Mouse (Mus musculus) liver, embryonic 11.5 days (tissue): Measurements from ENCODE around the gene Olfr462. TPM values are rescaled to one million over a fixed set of nuclear protein-coding genes. Genes with fewer than 3 reads are reported as not detected.

Experiments used
- ATAC-seq: fragments of 200-750 bp; cut with Nextera tagmentation; replicated peaks from 2 replicates; pipeline ENCODE4 v1.8.0; 2017; ENCODE audit warnings: moderate number of reproducible peaks, mild to moderate bottlenecking, moderate TSS enrichment, moderate library complexity; ENCODE audit not compliant: low FRiP score
- DNase-seq: peaks from one replicate; pipeline ENCODE4 v3.0.0-alpha.2; 2017; ENCODE audit warnings: low spot score
- H3K27ac ChIP-seq: fragments of 300-500 bp; sonication (generic); 2 replicates; pipeline ENCODE4 v1.5.1; 2014; ENCODE audit warnings: mild to moderate bottlenecking, low read depth, low read length, control low read depth
- H3K27me3 ChIP-seq: fragments of 300-500 bp; sonication (generic); replicated peaks from 2 replicates; pipeline ENCODE4 v1.6.1; 2014; ENCODE audit warnings: low read length, mixed read lengths; ENCODE audit not compliant: control insufficient read depth, insufficient read depth
- H3K36me3 ChIP-seq: fragments of 300-500 bp; sonication (generic); 2 replicates; pipeline ENCODE4 v1.6.1; 2014; ENCODE audit warnings: mild to moderate bottlenecking, low read length, moderate library complexity, mixed read lengths; ENCODE audit not compliant: control insufficient read depth, insufficient read depth
- H3K4me1 ChIP-seq: fragments of 300-500 bp; sonication (generic); replicated peaks from 2 replicates; pipeline ENCODE4 v1.6.1; 2014; ENCODE audit warnings: low read length, mixed read lengths; ENCODE audit not compliant: control insufficient read depth, insufficient read depth
- H3K4me2 ChIP-seq: fragments of 300-500 bp; sonication (generic); 2 replicates; pipeline ENCODE4 v1.6.1; 2014; ENCODE audit warnings: mild to moderate bottlenecking, control low read depth, moderate library complexity
- H3K4me3 ChIP-seq: fragments of 300-500 bp; sonication (generic); 2 replicates; pipeline ENCODE4 v1.5.1; 2014; ENCODE audit warnings: low read depth, low read length, control low read depth
- H3K9ac ChIP-seq: fragments of 300-500 bp; sonication (generic); 2 replicates; pipeline ENCODE4 v1.6.1; 2014; ENCODE audit warnings: low read depth, low read length, control low read depth
- H3K9me3 ChIP-seq: fragments of 300-500 bp; sonication (generic); 2 replicates; pipeline ENCODE4 v1.6.1; 2016; ENCODE audit warnings: low read length, inconsistent platforms, mixed read lengths; ENCODE audit not compliant: control insufficient read depth
- WGBS: fragments of 180-500 bp; shearing (Covaris S2); extraction: QIAGEN DNeasy Blood & Tissue Kit; methylation state at CpG from one replicate; pipeline ENCODE4 v1.1.7; 2014; 5-methylcytosine and 5-hydroxymethylcytosine counted together
- polyA plus RNA-seq: library from polyadenylated mRNA; unstranded; fragments of >200 nt; fragmentation: Nextera tagmentation; extraction: Ambion mirVana; gene quantifications from 2 replicates; pipeline ENCODE4 v1.2.1, GENCODE M21; 2014

The Olfr462 gene
- not detected in 2 replicates for polyA plus RNA-seq

- Histone ChIP-seq H3K27me3 (0 out of 2 replicates have a peak, but pooled peaks cover 2% of the 10 kb centered on the region), H3K4me1 (no peaks in the 10 kb centered on the region), H3K4me2 (no peak within 1 kb of the TSS), H3K27ac (no peak within 1 kb of the TSS), H3K36me3 (no peaks in the 10 kb centered on the region), H3K9me3 (no peaks in the 10 kb centered on the region), H3K9ac (no peak within 1 kb of the TSS), H3K4me3 (no peak within 1 kb of the TSS)
- ATAC-seq (no peak), DNase-seq (no peak)
- 85% methylated on average over 6 of the region's 6 CpGs for WGBS
These were observed at the start of gene Olfr462 for GRCm38 (mm10) chr11:87892168-87892567. TSS of gene Olfr462 (minus strand) at chr11:87892268.

- Histone ChIP-seq H3K4me2 (no peak overlapping the region), H3K36me3 (no peaks in the 10 kb centered on the region), H3K27ac (no peak overlapping the region), H3K9me3 (no peaks in the 10 kb centered on the region), H3K4me3 (no peak overlapping the region), H3K4me1 (no peaks in the 10 kb centered on the region), H3K27me3 (no peaks in the 10 kb centered on the region), H3K9ac (no peak overlapping the region)
- no peak for ATAC-seq
- WGBS, result 61% methylated on average over 3 of the region's 3 CpGs
- no peak for DNase-seq
These were observed 43.4 kb upstream of the Olfr462 start for GRCm38 (mm10) chr11:87935467-87935866.

- Histone ChIP-seq H3K4me2 (no peak overlapping the region), H3K9me3 (no peaks in the 10 kb centered on the region), H3K36me3 (no peaks in the 10 kb centered on the region), H3K27ac (no peak overlapping the region), H3K4me3 (no peak overlapping the region), H3K27me3 (no peaks in the 10 kb centered on the region), H3K4me1 (no peaks in the 10 kb centered on the region), H3K9ac (no peak overlapping the region)
- WGBS, result 60% methylated on average over 2 of the region's 2 CpGs
- DNase-seq (no peak), ATAC-seq (no peak)
These were observed 41.7 kb upstream of the Olfr462 start for GRCm38 (mm10) chr11:87933731-87934130.

- Histone ChIP-seq H3K4me1 (no peaks in the 10 kb centered on the region), H3K9ac (no peak overlapping the region), H3K9me3 (no peaks in the 10 kb centered on the region), H3K4me2 (no peak overlapping the region), H3K27ac (no peak overlapping the region), H3K36me3 (no peaks in the 10 kb centered on the region), H3K4me3 (no peak overlapping the region), H3K27me3 (no peaks in the 10 kb centered on the region)
- ATAC-seq, result no peak
- WGBS, result 83% methylated on average over 2 of the region's 2 CpGs
- DNase-seq, result no peak
These were observed 38.3 kb upstream of the Olfr462 start for GRCm38 (mm10) chr11:87930348-87930747.

- no peak within 1 kb of the TSS for H3K4me2 ChIP-seq
- H3K4me3 ChIP-seq, result no peak within 1 kb of the TSS
- peak; percentile 43 for DNase-seq
- no peaks in the 10 kb centered on the region for H3K9me3 ChIP-seq
- H3K27me3 ChIP-seq, result no peaks in the 10 kb centered on the region
- no peak within 1 kb of the TSS for H3K9ac ChIP-seq
- no peaks in the 10 kb centered on the region for H3K4me1 ChIP-seq
- no peak within 1 kb of the TSS for H3K27ac ChIP-seq
- 28% methylated on average over 5 of the region's 5 CpGs for WGBS
- no peaks in the 10 kb centered on the region for H3K36me3 ChIP-seq
- no peak for ATAC-seq
These were observed 28.9 kb upstream of the Olfr462 start, which contains the start of gene Olfr464 for GRCm38 (mm10) chr11:87920966-87921365. TSS of gene Olfr464 (minus strand) at chr11:87920967.

GRCm38 (mm10) chr11:87920301-87920700 is 28.2 kb upstream of the Olfr462 start:
- Histone ChIP-seq H3K9ac (no peak overlapping the region), H3K4me1 (no peaks in the 10 kb centered on the region), H3K4me2 (no peak overlapping the region), H3K4me3 (no peak overlapping the region), H3K27me3 (no peaks in the 10 kb centered on the region), H3K36me3 (no peaks in the 10 kb centered on the region), H3K9me3 (no peaks in the 10 kb centered on the region), H3K27ac (no peak overlapping the region)
- DNase-seq (no peak), ATAC-seq (no peak)
- 63% methylated on average over 2 of the region's 2 CpGs for WGBS

GRCm38 (mm10) chr11:87916005-87916404 is 23.9 kb upstream of the Olfr462 start:
- no peak for DNase-seq
- Histone ChIP-seq H3K27ac (no peak overlapping the region), H3K4me3 (no peak overlapping the region), H3K27me3 (no peaks in the 10 kb centered on the region), H3K4me1 (no peaks in the 10 kb centered on the region), H3K9ac (no peak overlapping the region), H3K36me3 (no peaks in the 10 kb centered on the region), H3K4me2 (no peak overlapping the region), H3K9me3 (no peaks in the 10 kb centered on the region)
- WGBS, result 82% methylated on average over 1 of the region's 1 CpGs
- ATAC-seq, result no peak

GRCm38 (mm10) chr11:87904331-87904730 is 12.3 kb upstream of the Olfr462 start:
- no peak for DNase-seq
- no peaks in the 10 kb centered on the region for H3K9me3 ChIP-seq
- no peak overlapping the region for H3K27ac ChIP-seq
- no peaks in the 10 kb centered on the region for H3K27me3 ChIP-seq
- H3K4me2 ChIP-seq, result no peak overlapping the region
- no peak overlapping the region for H3K9ac ChIP-seq
- ATAC-seq, result no peak
- H3K36me3 ChIP-seq, result no peaks in the 10 kb centered on the region
- WGBS, result 68% methylated on average over 3 of the region's 3 CpGs
- H3K4me1 ChIP-seq, result no peaks in the 10 kb centered on the region
- H3K4me3 ChIP-seq, result no peak overlapping the region

GRCm38 (mm10) chr11:87897287-87897686 is 5.2 kb upstream of the Olfr462 start, which contains the start of gene Olfr463:
TSS of gene Olfr463 (minus strand) at chr11:87897387.
- H3K36me3 ChIP-seq, result no peaks in the 10 kb centered on the region
- no peak within 1 kb of the TSS for H3K4me2 ChIP-seq
- ATAC-seq, result no peak
- no peaks in the 10 kb centered on the region for H3K27me3 ChIP-seq
- no peak within 1 kb of the TSS for H3K4me3 ChIP-seq
- no peak for DNase-seq
- no peaks in the 10 kb centered on the region for H3K4me1 ChIP-seq
- H3K9ac ChIP-seq, result no peak within 1 kb of the TSS
- no peak within 1 kb of the TSS for H3K27ac ChIP-seq
- no peaks in the 10 kb centered on the region for H3K9me3 ChIP-seq
